Mouse (Mus musculus) layer of hippocampus, postnatal 14 days (tissue): ENCODE data around the gene Prpsap1. TPM values are rescaled to one million over a fixed set of nuclear protein-coding genes. Genes with fewer than 3 reads are reported as not detected.
"Not testable (repeated sequence)": the region's sequence is repeated elsewhere in the genome, so short reads cannot be mapped to it uniquely, and the experiment has no call there.

ENCODE experiments used
- DNase-seq, 2 experiments: peaks; one replicate each; pipeline ENCODE4 v3.0.0; 2021 to 2022; ENCODE audit warnings: low spot score in 2 of 2, mixed read lengths in 1 of 2
- total RNA-seq, 2 experiments: library from RNA; stranded (reverse); gene quantifications; 2 replicates each; pipeline ENCODE4 v1.2.3; 2021

Gene Prpsap1
- total RNA-seq, 2 experiments from 2014 or later, result 86.1 to 90.6 TPM

- no peak for DNase-seq
Observed at GRCm38 (mm10) chr11:116430723-116431427, 63.1 kb downstream of the Prpsap1 start.

GRCm38 (mm10) chr11:116429862-116430613, 64.0 kb downstream of the Prpsap1 start:
- DNase-seq, result no peak

GRCm38 (mm10) chr11:116428872-116429859, 64.8 kb downstream of the Prpsap1 start:
- DNase-seq, result no peak

GRCm38 (mm10) chr11:116426852-116427575, 67.0 kb downstream of the Prpsap1 start:
- no peak for DNase-seq

- DNase-seq, result not testable (repeated sequence)
Observed at GRCm38 (mm10) chr11:116426328-116426727, 67.7 kb downstream of the Prpsap1 start.

GRCm38 (mm10) chr11:116424621-116425407, 69.2 kb downstream of the Prpsap1 start:
- no peak for DNase-seq

GRCm38 (mm10) chr11:116423782-116424620, 70.0 kb downstream of the Prpsap1 start:
- no peak for DNase-seq

GRCm38 (mm10) chr11:116423214-116423613, 70.8 kb downstream of the Prpsap1 start:
- no peak for DNase-seq

- DNase-seq, result no peak
Observed at GRCm38 (mm10) chr11:116422562-116422961, 71.4 kb downstream of the Prpsap1 start.

- no peak for DNase-seq
Observed at GRCm38 (mm10) chr11:116421102-116421501, 72.9 kb downstream of the Prpsap1 start.

Other genes with a start within 250 kb of the Prpsap1 start
- 10 to 100 TPM; 52.0 to 55.7 TPM for gene Srp68, start 220.0 kb downstream of the Prpsap1 start, total RNA-seq
- not detected for gene Galr2, start 213.3 kb downstream of the Prpsap1 start, total RNA-seq
- 10 to 100 TPM; 76.5 to 77.8 TPM for gene Exoc7, start 187.0 kb downstream of the Prpsap1 start, total RNA-seq
- gene Foxj1, start 158.8 kb downstream of the Prpsap1 start, total RNA-seq, result 10 to 100 TPM in 1 of 2 experiments, 1 to 10 TPM in 1; 6.9 to 13.4 TPM
- gene Rnf157, start 81.2 kb downstream of the Prpsap1 start, total RNA-seq, result 100 to 1,000 TPM; 236 to 242 TPM
- 10 to 100 TPM; 38.7 to 41.4 TPM for gene Ubald2, start 60.1 kb downstream of the Prpsap1 start, total RNA-seq
- under 1 TPM in 1 of 2 experiments, not detected in 1; 0.07 TPM for gene Qrich2, start 28.0 kb downstream of the Prpsap1 start, total RNA-seq
- 1 to 10 TPM; 2.2 TPM for gene Sphk1, start 36.7 kb upstream of the Prpsap1 start, total RNA-seq
- 100 to 1,000 TPM; 104 to 108 TPM for gene Ube2o, start 87.2 kb upstream of the Prpsap1 start, total RNA-seq
- gene Aanat, start 92.2 kb upstream of the Prpsap1 start, total RNA-seq, result under 1 TPM; 0.39 to 0.76 TPM
- 1 to 10 TPM; 1.6 to 1.7 TPM for gene Rhbdf2, start 132.8 kb upstream of the Prpsap1 start, total RNA-seq
- gene Prcd, start 159.3 kb upstream of the Prpsap1 start, total RNA-seq, result 1 to 10 TPM; 4.6 to 5.0 TPM
- gene Cygb, start 160.1 kb upstream of the Prpsap1 start, total RNA-seq, result 10 to 100 TPM; 48.9 to 52.1 TPM